Comparison of ENCODE assay signal across 18 mouse cellular contexts in the genomic region with DNA sequence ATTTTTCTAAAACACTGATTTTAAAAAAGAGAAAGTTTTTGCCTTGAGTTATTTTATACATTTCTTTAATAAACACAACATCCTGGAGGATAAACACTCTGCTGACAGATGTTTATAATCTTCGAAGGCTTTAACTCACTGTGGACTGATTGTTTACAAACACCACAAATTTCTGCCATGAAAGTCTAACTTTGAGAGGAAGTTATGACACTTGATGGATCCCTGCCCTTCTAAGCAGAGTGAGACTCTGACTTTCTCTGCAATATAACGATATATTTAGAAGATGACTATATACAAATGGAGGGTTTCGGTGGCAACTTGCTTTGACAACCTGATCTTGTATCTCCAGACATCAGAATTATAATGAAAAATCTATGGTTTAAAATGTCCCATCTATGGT.
DNase-seq lines count a peak whose midpoint lies in the region; ATAC-seq and TF ChIP-seq lines count a peak whose summit lies in the region.
"Had no signal": no experiment of that assay in that cellular context is flagged by ENCODE, and none has a peak within 500 bp of the region (broad histone marks: within the 10 kb centered on the region; RNA-seq: fewer than 3 reads in every experiment).

No protein-coding gene starts in this region.

- no peak overlapping the region for H3K9ac ChIP-seq in lung, embryonic 14.5 days

- H3K27ac ChIP-seq in lung, embryonic 14.5 days (ENCODE audit: low read depth) = no peak overlapping the region

- WGBS in lung, embryonic 14.5 days = 34% methylated on average over 3 of the region's 3 CpGs

- no peaks in the 10 kb centered on the region for H3K9me3 ChIP-seq in lung, embryonic 14.5 days (ENCODE audit: low read depth, low read length)
- H3K9me3 ChIP-seq: G1E had no signal

- no peaks in the 10 kb centered on the region for H3K27me3 ChIP-seq in lung, embryonic 14.5 days (ENCODE audit: insufficient read depth, low read length)
- H3K27me3 ChIP-seq: CH12.LX, Patski had no signal

- peak; percentile 58; the same call in 1 of the 2 replicates for ATAC-seq in lung, embryonic 14.5 days (ENCODE audit: insufficient read depth)
- ATAC-seq: activated CD4-positive, CD25-positive, alpha-beta regulatory T cell, adult 4 months; CD4-positive, CD25-positive, alpha-beta regulatory T cell, adult 4 months; Patski had no signal

- peak; percentile 60 for DNase-seq in lung, embryonic 14.5 days
- no peak for DNase-seq in lung, adult 18-20 months
- DNase-seq: adrenal gland, adult 2 months; adrenal gland, adult 8-10 months; adrenal gland, postnatal 10 days; adrenal gland, postnatal 14 days; adrenal gland, postnatal 25 days; adrenal gland, postnatal 36 days; B cell, adult 2 months; cerebellum, adult 11 months; cerebellum, adult 11-12 months; cerebellum, adult 18-20 months; cerebellum, adult 2 months had no signal

- no peak overlapping the region for H3K4me2 ChIP-seq in lung, embryonic 14.5 days

- H3K4me1 ChIP-seq in lung, embryonic 14.5 days (ENCODE audit: insufficient read depth) = no peaks in the 10 kb centered on the region

- no peak overlapping the region for H3K4me3 ChIP-seq in lung, embryonic 14.5 days (ENCODE audit: low read depth, low read length)

- H3K36me3 ChIP-seq in lung, embryonic 14.5 days (ENCODE audit: insufficient read depth) = no peaks in the 10 kb centered on the region
- H3K36me3 ChIP-seq: G1E had no signal

- TF ChIP-seq CTCF in lung, embryonic 14.5 days (IDR thresholded peaks at IDR 0.05; ENCODE audit: low read depth) = no peak
